Mouse (Mus musculus): ENCODE measurements around the gene Eif4a3.

DNA sequence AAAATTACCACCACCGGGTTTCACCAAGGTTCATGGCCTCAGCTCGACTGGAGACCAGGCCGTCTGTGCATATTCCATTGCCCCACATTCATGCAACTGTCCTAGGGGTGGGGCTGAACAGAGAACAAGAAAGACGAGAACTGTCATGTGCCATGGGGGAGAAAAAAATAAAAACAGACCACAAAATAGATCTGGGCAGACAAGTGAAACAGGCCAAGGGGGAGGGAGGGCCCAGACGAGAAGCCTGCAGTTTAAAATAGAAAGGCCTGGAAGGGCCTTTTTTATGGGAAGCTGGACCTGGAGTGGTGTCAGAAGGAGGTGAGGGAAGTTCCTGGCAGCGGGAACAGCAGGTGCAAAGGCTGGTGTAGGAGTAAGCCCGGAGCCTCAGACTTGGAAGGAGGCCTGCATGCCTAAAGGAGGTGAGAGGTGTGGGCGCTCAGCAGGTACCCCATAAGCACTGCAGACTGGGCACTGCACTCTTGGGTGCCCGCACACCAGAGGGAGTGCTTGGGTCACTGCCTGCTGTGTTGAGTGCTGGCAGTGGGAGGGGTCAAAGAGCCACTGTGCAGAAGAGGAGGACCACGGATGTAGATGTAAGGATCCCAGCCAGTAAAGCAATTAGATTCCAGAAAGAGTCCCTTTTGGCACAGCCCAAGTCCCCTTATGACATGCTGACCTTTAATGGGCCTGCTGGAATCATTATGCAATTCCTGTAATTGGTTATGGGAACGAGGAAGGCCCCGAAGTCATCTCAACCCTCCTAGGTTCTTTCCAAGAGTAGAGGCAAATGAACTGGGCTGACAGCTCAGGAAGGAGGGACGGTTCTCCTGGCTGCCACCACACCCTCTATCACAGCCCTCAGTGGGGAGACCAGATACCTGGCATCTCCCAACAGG lies 7.1 kb upstream of the Eif4a3 start:
- TF ChIP-seq POLR2A (IDR thresholded peaks at IDR 0.05; ENCODE audit: extremely low read depth, insufficient read depth, low read length) (no peak), CTCF (IDR thresholded peaks at IDR 0.05; ENCODE audit: extremely low read depth, insufficient read depth, low read length) (no peak)

Data from cortical plate, adult 2 months (tissue).